Mouse (Mus musculus) limb, embryonic 10.5 days (tissue): ENCODE data around the gene Rad23a. TPM values are rescaled to one million over a fixed set of nuclear protein-coding genes. Genes with fewer than 3 reads are reported as not detected.

Experiments
- DNase-seq: peaks from one replicate; pipeline ENCODE4 v3.0.0-alpha.2; 2017; ENCODE audit warnings: low spot score
- H3K27ac ChIP-seq: fragments of 300-500 bp; sonication (generic); 2 replicates; pipeline ENCODE4 v1.5.1; 2016; ENCODE audit warnings: mild to moderate bottlenecking
- H3K27me3 ChIP-seq: fragments of 300-500 bp; sonication (generic); 2 replicates; pipeline ENCODE4 v1.6.1; 2016; ENCODE audit warnings: low read depth, mild to moderate bottlenecking; ENCODE audit not compliant: poor library complexity, severe bottlenecking
- H3K36me3 ChIP-seq: fragments of 300-500 bp; sonication (generic); 2 replicates; pipeline ENCODE4 v1.6.1; 2016; ENCODE audit warnings: mild to moderate bottlenecking, moderate library complexity
- H3K4me1 ChIP-seq: fragments of 300-500 bp; sonication (generic); 2 replicates; pipeline ENCODE4 v1.6.1; 2016
- H3K4me3 ChIP-seq: fragments of 300-500 bp; sonication (generic); 2 replicates; pipeline ENCODE4 v1.5.1; 2016; ENCODE audit warnings: mild to moderate bottlenecking, moderate library complexity
- H3K9me3 ChIP-seq: fragments of 300-500 bp; sonication (generic); replicated peaks from 2 replicates; pipeline ENCODE4 v1.6.1; 2016; ENCODE audit warnings: mild to moderate bottlenecking
- WGBS: fragments of 180-500 bp; shearing (Covaris S2); methylation state at CpG from one replicate; pipeline ENCODE4 v1.1.7; 2016; 5-methylcytosine and 5-hydroxymethylcytosine counted together
- polyA plus RNA-seq: library from polyadenylated mRNA; unstranded; fragments of >200 nt; fragmentation: Nextera tagmentation; extraction: Ambion mirVana; gene quantifications from 2 replicates; pipeline ENCODE4 v1.2.1, GENCODE M21; 2016

Gene Rad23a
- polyA plus RNA-seq, 1 experiment from 2014 or later, result 119 TPM

GRCm38 (mm10) chr8:84815547-84815946, 24.9 kb downstream of the Rad23a start:
- Histone ChIP-seq H3K36me3 (no peaks in the 10 kb centered on the region), H3K27me3 (peaks cover 61% of the 10 kb centered on the region), H3K4me3 (no peak overlapping the region), H3K27ac (peak overlapping the region; percentile 51; the same call in 1 of the 2 replicates), H3K4me1 (peaks cover 22% of the 10 kb centered on the region), H3K9me3 (no peaks in the 10 kb centered on the region)
- peak; percentile 95 for DNase-seq
- 14% methylated on average over 9 of the region's 9 CpGs for WGBS

- Histone ChIP-seq H3K27me3 (peaks cover 67% of the 10 kb centered on the region), H3K27ac (peak overlapping the region; percentile 51), H3K4me3 (no peak overlapping the region), H3K36me3 (no peaks in the 10 kb centered on the region), H3K9me3 (no peaks in the 10 kb centered on the region), H3K4me1 (peaks cover 22% of the 10 kb centered on the region)
- 45% methylated on average over 19 of the region's 19 CpGs for WGBS
- DNase-seq, result no peak
Observed at GRCm38 (mm10) chr8:84814555-84815441, 25.7 kb downstream of the Rad23a start.

- Histone ChIP-seq H3K4me1 (peaks cover 22% of the 10 kb centered on the region), H3K4me3 (no peak overlapping the region), H3K9me3 (no peaks in the 10 kb centered on the region), H3K36me3 (no peaks in the 10 kb centered on the region), H3K27me3 (peaks cover 73% of the 10 kb centered on the region), H3K27ac (no peak overlapping the region)
- WGBS, result 89% methylated on average over 11 of the region's 11 CpGs
- no peak for DNase-seq
Observed at GRCm38 (mm10) chr8:84814240-84814554, 26.3 kb downstream of the Rad23a start.

GRCm38 (mm10) chr8:84813830-84814229, 26.6 kb downstream of the Rad23a start:
- peaks cover 77% of the 10 kb centered on the region for H3K27me3 ChIP-seq
- no peaks in the 10 kb centered on the region for H3K36me3 ChIP-seq
- 90% methylated on average over 3 of the region's 3 CpGs for WGBS
- H3K4me1 ChIP-seq, result peaks cover 22% of the 10 kb centered on the region
- no peak overlapping the region for H3K27ac ChIP-seq
- no peak for DNase-seq
- no peak overlapping the region for H3K4me3 ChIP-seq
- no peaks in the 10 kb centered on the region for H3K9me3 ChIP-seq

- 2% methylated on average over 5 of the region's 5 CpGs for WGBS
- H3K36me3 ChIP-seq, result no peaks in the 10 kb centered on the region
- DNase-seq, result peak; percentile 88
- H3K27me3 ChIP-seq, result peaks cover 84% of the 10 kb centered on the region
- no peak overlapping the region for H3K27ac ChIP-seq
- H3K4me3 ChIP-seq, result no peak overlapping the region
- no peaks in the 10 kb centered on the region for H3K9me3 ChIP-seq
- H3K4me1 ChIP-seq, result peaks cover 22% of the 10 kb centered on the region
Observed at GRCm38 (mm10) chr8:84813059-84813458, 27.4 kb downstream of the Rad23a start.

GRCm38 (mm10) chr8:84811303-84811702, 29.2 kb downstream of the Rad23a start:
- Histone ChIP-seq H3K36me3 (no peaks in the 10 kb centered on the region), H3K27me3 (peaks cover 95% of the 10 kb centered on the region), H3K4me3 (peak overlapping the region; percentile 45), H3K9me3 (no peaks in the 10 kb centered on the region), H3K4me1 (peaks cover 22% of the 10 kb centered on the region), H3K27ac (peak overlapping the region; percentile 63)
- DNase-seq, result no peak
- 27% methylated on average over 10 of the region's 10 CpGs for WGBS

GRCm38 (mm10) chr8:84810896-84811295, 29.6 kb downstream of the Rad23a start:
- peak; percentile 95 for DNase-seq
- Histone ChIP-seq H3K27me3 (peaks cover 95% of the 10 kb centered on the region), H3K27ac (peak overlapping the region; percentile 63), H3K4me1 (peaks cover 22% of the 10 kb centered on the region), H3K9me3 (no peaks in the 10 kb centered on the region), H3K36me3 (no peaks in the 10 kb centered on the region), H3K4me3 (peak overlapping the region; percentile 45)
- under 1% methylated on average over 32 of the region's 32 CpGs for WGBS

- Histone ChIP-seq H3K36me3 (no peaks in the 10 kb centered on the region), H3K27ac (no peak overlapping the region), H3K9me3 (no peaks in the 10 kb centered on the region), H3K4me3 (no peak overlapping the region), H3K4me1 (peaks cover 16% of the 10 kb centered on the region), H3K27me3 (peaks cover 97% of the 10 kb centered on the region)
- WGBS, result 81% methylated on average over 5 of the region's 5 CpGs
- no peak for DNase-seq
Observed at GRCm38 (mm10) chr8:84809941-84810280, 30.6 kb downstream of the Rad23a start.

GRCm38 (mm10) chr8:84809109-84809940, 31.1 kb downstream of the Rad23a start:
- Histone ChIP-seq H3K4me1 (peaks cover 10% of the 10 kb centered on the region), H3K27ac (no peak overlapping the region), H3K9me3 (no peaks in the 10 kb centered on the region), H3K36me3 (no peaks in the 10 kb centered on the region), H3K27me3 (peaks cover 97% of the 10 kb centered on the region), H3K4me3 (no peak overlapping the region)
- no peak for DNase-seq
- WGBS, result 61% methylated on average over 12 of the region's 12 CpGs

- H3K4me3 ChIP-seq, result no peak overlapping the region
- WGBS, result 93% methylated on average over 5 of the region's 5 CpGs
Observed at GRCm38 (mm10) chr8:84806031-84806430, 34.4 kb downstream of the Rad23a start.

GRCm38 (mm10) chr8:84799999-84800831, 40.2 kb downstream of the Rad23a start, which contains the start of gene Nfix:
TSS of gene Nfix (minus strand) at chr8:84800344.
- Histone ChIP-seq H3K9me3 (no peaks in the 10 kb centered on the region), H3K27me3 (peaks cover 97% of the 10 kb centered on the region), H3K27ac (peak within 1 kb of the TSS; percentile 82), H3K4me1 (peaks cover 23% of the 10 kb centered on the region), H3K4me3 (peak within 1 kb of the TSS; percentile 59), H3K36me3 (no peaks in the 10 kb centered on the region)
- peak; percentile 73 for DNase-seq
- 23% methylated on average over 107 of the region's 125 CpGs for WGBS

More at GRCm38 (mm10) chr8:84806031-84806430, 34.4 kb downstream of the Rad23a start:
- H3K27ac ChIP-seq, result no peak overlapping the region
- peaks cover 97% of the 10 kb centered on the region for H3K27me3 ChIP-seq
- H3K9me3 ChIP-seq, result no peaks in the 10 kb centered on the region
- DNase-seq, result no peak
- no peaks in the 10 kb centered on the region for H3K36me3 ChIP-seq
- peaks cover 11% of the 10 kb centered on the region for H3K4me1 ChIP-seq

- no peaks in the 10 kb centered on the region for H3K36me3 ChIP-seq
- peak overlapping the region; percentile 59 for H3K4me3 ChIP-seq
- peaks cover 97% of the 10 kb centered on the region for H3K27me3 ChIP-seq
- DNase-seq, result peak; percentile 73
- peak overlapping the region; percentile 82 for H3K27ac ChIP-seq
- H3K4me1 ChIP-seq, result peaks cover 24% of the 10 kb centered on the region
- no peaks in the 10 kb centered on the region for H3K9me3 ChIP-seq
- WGBS, result under 1% methylated on average over 103 of the region's 108 CpGs
Observed at GRCm38 (mm10) chr8:84799136-84799931, 41.1 kb downstream of the Rad23a start.
